Mouse (Mus musculus) mesoderm, embryonic 11.5 days (tissue): ENCODE data around the gene H1foo.
A peak's percentile ranks its signal among the peaks of the same experiment; 100 is the strongest.

ENCODE experiments used
- DNase-seq: peaks from one replicate; pipeline ENCODE4 v3.0.0-alpha.2; 2012; ENCODE audit warnings: low read depth, low spot score

The H1foo gene

GRCm38 (mm10) chr6:115927292-115928242, 17.2 kb upstream of the H1foo start:
- DNase-seq: no peak

- no peak for DNase-seq
Observed at GRCm38 (mm10) chr6:115930018-115930417, 14.7 kb upstream of the H1foo start.

- no peak for DNase-seq
Observed at GRCm38 (mm10) chr6:115931639-115932038, 13.1 kb upstream of the H1foo start, which contains the start of gene Rho. TSS of gene Rho (plus strand) at chr6:115931748.

GRCm38 (mm10) chr6:115932391-115932790, 12.3 kb upstream of the H1foo start:
- no peak for DNase-seq

- DNase-seq: no peak
Observed at GRCm38 (mm10) chr6:115935544-115935943, 9.2 kb upstream of the H1foo start.

GRCm38 (mm10) chr6:115938011-115938410, 6.7 kb upstream of the H1foo start:
- no peak for DNase-seq

- DNase-seq: no peak
Observed at GRCm38 (mm10) chr6:115938798-115939197, 5.9 kb upstream of the H1foo start.

GRCm38 (mm10) chr6:115940603-115941002, 4.1 kb upstream of the H1foo start:
- DNase-seq: no peak

- DNase-seq: peak; percentile 69
Observed at GRCm38 (mm10) chr6:115941128-115941527, 3.6 kb upstream of the H1foo start.

GRCm38 (mm10) chr6:115943498-115944427, 975 bp upstream of the H1foo start:
- no peak for DNase-seq

- no peak for DNase-seq
Observed at GRCm38 (mm10) chr6:115945633-115946032, 895 bp downstream of the H1foo start.

GRCm38 (mm10) chr6:115946389-115946788, 1.7 kb downstream of the H1foo start:
- no peak for DNase-seq

GRCm38 (mm10) chr6:115954506-115955074, 9.9 kb downstream of the H1foo start:
- DNase-seq: no peak

- no peak for DNase-seq
Observed at GRCm38 (mm10) chr6:115955169-115955568, 10.4 kb downstream of the H1foo start.

GRCm38 (mm10) chr6:115955664-115956063, 10.9 kb downstream of the H1foo start:
- DNase-seq: no peak

GRCm38 (mm10) chr6:115956418-115956921, 11.7 kb downstream of the H1foo start:
- no peak for DNase-seq

- DNase-seq: no peak
Observed at GRCm38 (mm10) chr6:115956922-115957601, 12.3 kb downstream of the H1foo start.

- DNase-seq: no peak
Observed at GRCm38 (mm10) chr6:115957681-115958080, 12.9 kb downstream of the H1foo start.

GRCm38 (mm10) chr6:115958445-115958844, 13.7 kb downstream of the H1foo start:
- DNase-seq: no peak

- no peak for DNase-seq
Observed at GRCm38 (mm10) chr6:115959151-115959691, 14.5 kb downstream of the H1foo start.

- no peak for DNase-seq
Observed at GRCm38 (mm10) chr6:115960322-115960721, 15.6 kb downstream of the H1foo start.
